Mouse (Mus musculus): Measurements from ENCODE around the gene Cxcl10. TPM values are rescaled to one million over a fixed set of nuclear protein-coding genes. Genes with fewer than 3 reads are reported as not detected.
"Not testable (repeated sequence)": the region's sequence is repeated elsewhere in the genome, so short reads cannot be mapped to it uniquely, and the experiment has no call there.

Gene Cxcl10
- total RNA-seq, 2 experiments from 2014 or later, result 0.49 TPM; not detected in 1

- intact Hi-C loops (cut with DNase I), result no loop called here
- no peak for DNase-seq (ENCODE audit: low spot score in 2 of 2)
Measured at GRCm38 (mm10) chr5:92370891-92371290, 22.2 kb upstream of the Cxcl10 start.

GRCm38 (mm10) chr5:92370392-92370791 lies 21.7 kb upstream of the Cxcl10 start:
- intact Hi-C loops (cut with DNase I), result no loop called here
- no peak for DNase-seq (ENCODE audit: low spot score in 2 of 2)

DNA sequence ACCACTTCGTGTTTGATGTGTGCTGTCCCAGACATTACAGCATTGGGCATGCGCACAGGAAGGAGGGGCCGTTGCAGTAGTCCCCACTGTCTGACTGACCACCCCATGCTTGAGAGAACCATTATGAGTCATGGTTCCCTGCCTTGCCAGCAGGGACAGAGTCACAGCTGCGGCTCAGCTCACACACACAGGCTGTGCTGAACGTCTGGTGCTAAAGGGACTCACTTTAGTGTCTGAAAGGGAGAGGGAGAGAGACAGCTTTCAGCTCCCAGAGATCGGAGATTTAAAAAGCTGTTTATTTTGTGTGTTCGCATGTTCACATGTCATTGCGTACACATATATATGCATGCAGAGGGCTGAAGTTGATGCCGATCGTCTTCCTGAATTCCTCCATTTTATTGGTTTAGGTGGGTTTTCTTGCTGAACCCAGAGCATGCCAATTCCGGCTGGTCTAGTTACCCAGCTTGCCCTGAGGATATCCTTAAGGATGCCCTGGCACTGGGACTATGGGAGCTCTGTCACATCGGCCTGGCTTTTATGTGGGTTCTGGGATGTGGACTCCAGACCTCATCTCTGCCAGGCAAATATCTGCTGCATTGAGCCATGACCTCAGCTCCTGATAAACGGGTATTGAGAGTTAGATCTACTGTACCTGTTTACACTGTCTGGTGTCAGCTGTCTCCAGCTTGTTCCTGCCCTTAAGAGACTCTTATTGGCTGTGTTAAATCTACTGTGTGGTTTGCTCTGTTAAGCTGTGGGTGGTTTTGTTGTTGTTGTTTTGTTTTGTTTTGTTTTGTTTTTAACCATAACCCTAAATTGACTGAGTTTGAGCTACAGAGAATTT lies 20.7 kb upstream of the Cxcl10 start:
- peak; percentile 45 to 51 for DNase-seq (ENCODE audit: low spot score in 2 of 2)
- intact Hi-C loops (cut with DNase I), result no loop called here

GRCm38 (mm10) chr5:92368392-92368791 lies 19.7 kb upstream of the Cxcl10 start:
- intact Hi-C loops (cut with DNase I), result no loop called here
- DNase-seq (ENCODE audit: low spot score in 2 of 2), result no peak

DNA sequence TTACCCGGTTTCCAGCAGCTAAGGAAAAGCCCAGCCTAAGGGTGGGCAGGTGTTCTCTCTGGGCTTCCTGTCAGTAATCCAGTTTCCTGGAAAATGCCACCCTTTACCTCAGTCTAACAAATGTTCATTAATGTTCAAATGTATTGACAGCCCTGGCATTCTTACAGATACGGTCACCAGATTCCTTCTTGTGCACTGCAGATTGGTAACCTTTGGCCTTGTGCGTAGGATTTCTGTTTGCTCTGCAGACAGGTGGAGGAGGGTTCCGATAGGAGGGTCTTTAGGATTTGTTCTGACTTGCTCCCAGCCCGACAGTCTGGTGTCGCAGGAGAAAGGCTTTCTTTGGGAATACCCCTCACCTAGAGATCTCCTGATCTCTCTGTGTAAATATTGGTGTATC lies 17.9 kb upstream of the Cxcl10 start:
- intact Hi-C loops (cut with DNase I), result no loop called here
- no peak for DNase-seq (ENCODE audit: low spot score in 2 of 2)

GRCm38 (mm10) chr5:92365146-92365705 lies 16.5 kb upstream of the Cxcl10 start:
- intact Hi-C loops (cut with DNase I), result no loop called here

GRCm38 (mm10) chr5:92364011-92364410 lies 15.3 kb upstream of the Cxcl10 start:
- no peak for DNase-seq (ENCODE audit: low spot score in 2 of 2)
- intact Hi-C loops (cut with DNase I), result no loop called here

More at GRCm38 (mm10) chr5:92365146-92365705, 16.5 kb upstream of the Cxcl10 start:
- DNase-seq (ENCODE audit: low spot score in 2 of 2), result no peak

- DNase-seq (ENCODE audit: low spot score in 2 of 2), result no peak
- intact Hi-C loops (cut with DNase I), result no loop called here
Measured at GRCm38 (mm10) chr5:92363179-92363578, 14.5 kb upstream of the Cxcl10 start.

DNA sequence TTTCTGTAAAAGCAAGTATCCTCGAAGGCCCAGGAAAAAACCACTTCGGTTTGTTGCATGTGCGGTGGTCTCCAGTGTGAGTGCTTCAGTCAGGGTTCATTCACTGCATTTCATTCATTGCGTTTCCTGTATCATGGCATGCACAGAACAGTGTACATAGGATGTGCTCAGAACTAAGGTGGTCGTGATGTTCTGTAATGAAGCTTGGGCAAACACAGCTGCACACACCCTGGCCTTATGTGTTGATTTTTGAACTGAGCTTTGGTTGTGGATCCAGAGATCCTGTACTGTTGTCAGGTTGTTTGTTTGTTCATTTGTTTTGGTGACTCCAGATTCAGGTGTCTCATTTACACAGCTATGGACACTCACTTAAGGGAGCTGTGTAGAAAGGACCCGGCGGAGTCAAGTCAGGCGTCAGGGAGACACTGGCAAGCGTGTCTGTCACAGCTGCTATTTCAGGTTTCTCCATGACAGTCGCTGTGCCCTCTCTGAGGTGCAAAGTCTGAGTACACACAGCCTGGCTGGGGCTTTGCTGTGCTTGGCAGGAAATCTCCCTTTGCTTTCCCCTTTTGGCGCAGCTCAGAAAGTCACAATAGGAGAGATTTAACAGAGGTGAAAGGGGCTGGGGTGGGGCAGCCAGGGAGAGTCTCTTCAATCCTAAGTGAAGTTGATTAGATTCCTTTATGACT lies 10.2 kb upstream of the Cxcl10 start:
- DNase-seq (ENCODE audit: low spot score in 2 of 2), result no peak

DNA sequence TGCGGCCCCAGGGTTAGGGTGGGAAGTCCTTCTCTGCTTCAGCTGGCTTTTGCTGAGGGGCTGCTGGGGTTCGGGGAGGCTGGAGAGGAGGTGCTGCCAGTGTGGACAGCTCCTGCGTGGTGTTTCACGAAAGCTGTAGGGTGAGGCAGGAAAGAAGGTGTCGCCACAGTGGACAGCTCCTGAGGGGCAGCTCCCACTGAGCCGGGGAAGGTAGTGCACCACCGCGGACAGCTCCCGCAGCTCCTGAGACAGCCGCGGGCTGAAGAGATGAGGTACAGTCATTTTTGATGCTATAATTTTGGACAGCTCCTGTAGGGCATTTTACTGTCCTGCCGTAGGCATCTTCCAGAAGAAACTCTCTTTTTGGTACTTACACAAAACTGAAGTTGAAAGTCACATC lies 9.3 kb upstream of the Cxcl10 start:
- intact Hi-C loops (cut with DNase I), result no loop called here
- no peak for DNase-seq (ENCODE audit: low spot score in 2 of 2)

More for the DNA sequence above, 10.2 kb upstream of the Cxcl10 start:
- intact Hi-C loops (cut with DNase I), result no loop called here

DNA sequence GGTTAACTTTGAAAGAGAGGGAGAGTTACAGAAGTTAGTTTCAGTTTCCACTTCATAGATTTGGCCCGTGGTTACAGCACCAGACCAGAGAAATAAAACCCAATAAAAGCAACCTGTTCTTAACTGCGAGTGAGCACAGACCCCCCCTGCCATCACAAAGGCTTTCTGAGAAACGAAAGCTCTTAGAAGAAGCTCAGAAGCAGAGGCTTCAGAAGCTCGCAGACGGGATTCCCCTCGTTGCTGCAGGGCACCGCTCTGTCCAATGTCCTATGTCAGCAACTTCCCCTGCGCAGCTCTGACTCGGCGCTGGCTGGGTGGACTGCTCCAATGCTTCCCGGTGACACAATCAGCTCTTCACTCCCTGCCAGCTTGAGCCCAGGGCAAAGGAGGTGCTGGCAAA lies 4.8 kb upstream of the Cxcl10 start:
- no peak for DNase-seq (ENCODE audit: low spot score in 2 of 2)
- intact Hi-C loops (cut with DNase I), result no loop called here

- intact Hi-C loops (cut with DNase I); DNase-seq (ENCODE audit: low spot score in 2 of 2): not testable (repeated sequence)
Measured at GRCm38 (mm10) chr5:92352716-92353115, 4.0 kb upstream of the Cxcl10 start.

GRCm38 (mm10) chr5:92349731-92350130 lies 1.0 kb upstream of the Cxcl10 start:
- intact Hi-C loops (cut with DNase I), result no loop called here
- no peak for DNase-seq (ENCODE audit: low spot score in 2 of 2)

- DNase-seq (ENCODE audit: low spot score in 2 of 2), result no peak
- intact Hi-C loops (cut with DNase I), result no loop called here
Measured at GRCm38 (mm10) chr5:92345006-92345405, 3.7 kb downstream of the Cxcl10 start.

DNA sequence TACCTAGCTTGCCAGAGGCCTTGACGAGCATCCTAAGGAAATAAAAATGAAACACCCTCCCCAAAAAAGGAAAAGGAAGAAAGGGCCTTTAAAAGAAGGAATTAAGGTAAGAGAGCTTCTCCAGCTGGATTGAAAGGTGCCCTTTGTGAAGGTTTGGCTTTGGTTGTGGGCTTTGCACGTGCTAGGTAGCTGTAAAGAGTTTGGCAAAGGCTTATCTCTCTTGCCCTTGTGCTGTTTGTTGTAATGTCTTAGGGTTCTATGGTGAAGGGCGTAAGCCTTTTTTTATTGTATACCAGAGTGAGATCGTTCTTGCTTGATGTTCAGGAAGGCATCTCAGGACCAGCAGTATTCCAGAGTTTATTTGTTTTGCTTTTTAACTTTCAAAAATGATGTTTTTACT lies 8.1 kb downstream of the Cxcl10 start:
- intact Hi-C loops (cut with DNase I), result no loop called here

GRCm38 (mm10) chr5:92336743-92337142 lies 11.9 kb downstream of the Cxcl10 start:
- intact Hi-C loops (cut with DNase I), result no loop called here
- no peak for DNase-seq (ENCODE audit: low spot score in 2 of 2)

More for the DNA sequence above, 8.1 kb downstream of the Cxcl10 start:
- no peak for DNase-seq (ENCODE audit: low spot score in 2 of 2)

GRCm38 (mm10) chr5:92332359-92332840 lies 16.3 kb downstream of the Cxcl10 start:
- no peak for DNase-seq (ENCODE audit: low spot score in 2 of 2)
- intact Hi-C loops (cut with DNase I), result no loop called here

DNA sequence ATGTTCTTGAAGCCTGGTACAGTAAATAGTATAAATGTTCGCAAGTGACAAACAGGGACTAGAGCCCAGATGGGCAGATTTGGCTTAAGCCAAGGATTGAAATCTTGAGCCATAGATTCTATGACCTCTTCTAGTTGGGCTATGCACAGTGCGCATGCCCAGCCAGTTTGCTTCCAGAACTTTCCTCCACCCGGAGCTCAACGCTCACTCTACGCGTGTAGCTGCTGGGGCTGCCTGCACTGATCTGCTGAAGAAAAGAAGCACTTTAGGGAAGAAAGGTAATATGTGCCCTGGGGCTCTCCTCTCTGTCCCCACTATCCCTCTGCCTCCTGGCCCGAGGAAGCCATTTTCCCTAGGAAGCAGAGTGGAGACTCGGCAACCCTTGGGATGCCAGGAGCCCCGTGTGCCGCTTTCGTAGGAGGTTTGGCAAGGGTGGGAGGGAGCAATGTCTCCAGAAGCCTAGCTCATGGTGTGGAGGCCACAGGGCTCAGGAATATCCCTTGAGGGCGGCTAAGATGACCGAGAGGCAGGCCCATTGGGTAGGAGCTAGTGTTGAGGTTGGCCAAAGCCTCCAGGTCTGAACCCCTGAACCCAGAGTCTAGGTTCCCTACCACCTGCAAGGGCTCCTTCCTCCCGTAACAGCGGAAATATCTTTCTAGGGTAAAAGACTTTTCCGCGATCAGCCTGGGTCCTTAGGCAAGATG lies 16.9 kb downstream of the Cxcl10 start, which contains the start of gene Art3:
TSS of gene Art3 (plus strand) at position 193 of the 704 bp plus-strand sequence.
- intact Hi-C loops (cut with DNase I), result no loop called here
- DNase-seq (ENCODE audit: low spot score in 2 of 2), result no peak

- intact Hi-C loops (cut with DNase I), result no loop called here
- no peak for DNase-seq (ENCODE audit: low spot score in 2 of 2)
Measured at GRCm38 (mm10) chr5:92331122-92331521, 17.6 kb downstream of the Cxcl10 start.

DNA sequence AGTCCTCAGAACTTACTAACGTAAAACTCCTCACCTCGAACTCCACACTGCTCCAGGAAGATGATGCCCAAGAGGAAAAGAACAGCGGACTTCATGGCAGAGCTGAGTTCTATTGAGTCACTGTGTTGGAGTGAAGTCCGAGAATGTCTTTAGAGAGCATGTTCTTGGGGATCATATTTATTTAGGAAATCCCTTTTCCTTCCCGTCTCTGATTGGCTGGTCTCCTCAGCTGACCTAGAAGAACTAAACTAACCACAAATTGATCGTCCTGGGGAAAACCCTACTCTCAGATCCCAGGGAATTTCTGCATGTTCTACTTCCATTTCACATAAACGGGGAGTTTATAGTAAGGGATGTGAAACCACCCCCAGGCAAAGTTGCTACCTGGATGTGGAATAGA lies 20.8 kb downstream of the Cxcl10 start, which contains the start of gene Cxcl9:
TSS of gene Cxcl9 (minus strand) at position 151 of the 400 bp plus-strand sequence.
- intact Hi-C loops (cut with DNase I), result no loop called here
- no peak for DNase-seq (ENCODE audit: low spot score in 2 of 2)
